Mouse (Mus musculus): ENCODE data around the gene Tmem170b. TPM values are rescaled to one million over a fixed set of nuclear protein-coding genes. Genes with fewer than 3 reads are reported as not detected.

The Tmem170b gene
- polyA plus RNA-seq, 1 experiment from 2014 or later = 4.9 TPM

DNA sequence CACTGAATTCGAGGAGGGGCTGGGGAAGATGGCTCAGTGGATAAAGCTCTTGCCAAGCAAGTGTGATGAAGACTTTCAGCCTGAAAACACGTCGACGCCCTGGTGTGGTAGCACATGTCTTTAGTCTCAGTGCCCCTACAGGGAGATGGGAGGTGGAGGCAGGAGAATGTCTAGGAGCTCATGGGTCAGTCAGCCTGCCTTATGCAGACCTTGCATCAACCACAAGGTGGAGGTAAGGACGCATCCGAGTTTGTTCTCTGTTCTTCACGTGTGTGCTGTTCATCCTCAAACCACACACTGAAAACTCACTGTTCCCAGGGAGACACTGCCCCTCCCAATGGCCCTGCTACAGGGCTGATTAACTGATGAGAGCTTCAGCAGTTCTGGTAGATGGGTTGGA lies 45.0 kb downstream of the Tmem170b start:
- WGBS = 74% methylated on average over 7 of the region's 7 CpGs
- DNase-seq (ENCODE audit: low spot score) (no peak), ATAC-seq (ENCODE audit: low FRiP score, low TSS enrichment) (no peak)
- no peak overlapping the region for H3K9ac ChIP-seq (ENCODE audit: low read length)
- H3K4me1 ChIP-seq (replicated peaks; ENCODE audit: control insufficient read depth, insufficient read depth) = no peaks in the 10 kb centered on the region
- no peaks in the 10 kb centered on the region for H3K36me3 ChIP-seq (ENCODE audit: control insufficient read depth, insufficient read depth, low read length)
- H3K4me3 ChIP-seq (ENCODE audit: low read depth, low read length) = no peak overlapping the region
- no peak overlapping the region for H3K4me2 ChIP-seq (replicated peaks; ENCODE audit: low read depth)
- no peak overlapping the region for H3K27ac ChIP-seq (replicated peaks)
- TF ChIP-seq CTCF (IDR thresholded peaks at IDR 0.05; ENCODE audit: low read depth) (peak; percentile 60), EP300 (optimal IDR thresholded peaks at IDR 0.05) (no peak)
- H3K27me3 ChIP-seq (ENCODE audit: control insufficient read depth, insufficient read depth, low read length) = no peaks in the 10 kb centered on the region
- H3K9me3 ChIP-seq (ENCODE audit: control insufficient read depth, low read length) = no peaks in the 10 kb centered on the region

DNA sequence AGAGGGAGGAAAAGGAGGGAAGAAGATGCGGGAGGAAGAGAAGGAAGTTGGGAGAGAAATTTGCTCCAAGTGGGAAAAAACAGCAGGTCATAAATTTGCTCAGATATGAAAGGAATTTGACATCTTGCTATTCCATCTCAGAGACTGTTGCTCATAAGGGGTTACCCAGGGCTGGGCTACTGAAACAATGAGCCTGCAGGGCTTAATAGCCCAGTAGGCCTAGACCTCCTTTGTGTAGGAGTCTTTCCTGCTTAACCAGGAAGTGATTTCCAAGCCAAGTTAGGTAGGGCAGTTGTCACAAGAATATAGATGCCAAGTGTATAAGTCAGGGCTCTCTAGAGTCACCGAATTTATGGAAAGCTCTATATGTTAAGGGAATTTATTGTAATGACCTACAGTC lies 48.1 kb downstream of the Tmem170b start:
- WGBS = 62% methylated on average over 2 of the region's 2 CpGs
- no peak overlapping the region for H3K9ac ChIP-seq (ENCODE audit: low read length)
- H3K4me1 ChIP-seq (replicated peaks; ENCODE audit: control insufficient read depth, insufficient read depth) = no peaks in the 10 kb centered on the region
- H3K9me3 ChIP-seq (ENCODE audit: control insufficient read depth, low read length) = no peaks in the 10 kb centered on the region
- no peaks in the 10 kb centered on the region for H3K27me3 ChIP-seq (ENCODE audit: control insufficient read depth, insufficient read depth, low read length)
- ATAC-seq (ENCODE audit: low FRiP score, low TSS enrichment) = no peak
- TF ChIP-seq EP300 (optimal IDR thresholded peaks at IDR 0.05) (no peak), CTCF (IDR thresholded peaks at IDR 0.05; ENCODE audit: low read depth) (no peak)
- no peak overlapping the region for H3K27ac ChIP-seq (replicated peaks)
- H3K4me3 ChIP-seq (ENCODE audit: low read depth, low read length) = no peak overlapping the region
- no peaks in the 10 kb centered on the region for H3K36me3 ChIP-seq (ENCODE audit: control insufficient read depth, insufficient read depth, low read length)
- DNase-seq (ENCODE audit: low spot score) = no peak
- H3K4me2 ChIP-seq (replicated peaks; ENCODE audit: low read depth) = no peak overlapping the region

DNA sequence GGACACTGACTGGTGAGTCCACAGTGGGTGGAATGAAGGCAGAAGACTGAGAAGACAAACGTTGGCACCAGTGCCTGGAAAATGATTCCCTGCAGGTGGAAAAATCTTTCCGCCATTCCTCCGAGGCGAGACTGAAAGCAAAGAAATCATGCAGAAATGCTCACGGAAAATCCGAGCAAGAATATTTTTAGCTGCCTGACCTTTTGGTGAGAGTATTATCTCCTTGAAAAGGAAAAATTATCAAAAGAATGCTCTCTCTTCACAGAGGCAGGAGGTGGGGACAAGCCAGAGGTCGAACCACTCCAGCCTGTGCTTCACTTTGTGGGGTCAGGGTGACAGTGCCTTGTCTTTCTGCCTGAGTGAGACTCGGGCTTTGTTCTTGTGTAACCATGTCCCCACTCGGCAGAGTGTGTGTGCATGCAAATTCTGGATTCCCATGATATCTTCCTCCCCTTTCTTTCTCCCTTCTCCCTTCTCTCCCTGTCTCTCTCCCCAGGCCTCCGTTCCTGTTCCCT lies 49.9 kb downstream of the Tmem170b start:
- H3K36me3 ChIP-seq (ENCODE audit: control insufficient read depth, insufficient read depth, low read length) = no peaks in the 10 kb centered on the region

DNA sequence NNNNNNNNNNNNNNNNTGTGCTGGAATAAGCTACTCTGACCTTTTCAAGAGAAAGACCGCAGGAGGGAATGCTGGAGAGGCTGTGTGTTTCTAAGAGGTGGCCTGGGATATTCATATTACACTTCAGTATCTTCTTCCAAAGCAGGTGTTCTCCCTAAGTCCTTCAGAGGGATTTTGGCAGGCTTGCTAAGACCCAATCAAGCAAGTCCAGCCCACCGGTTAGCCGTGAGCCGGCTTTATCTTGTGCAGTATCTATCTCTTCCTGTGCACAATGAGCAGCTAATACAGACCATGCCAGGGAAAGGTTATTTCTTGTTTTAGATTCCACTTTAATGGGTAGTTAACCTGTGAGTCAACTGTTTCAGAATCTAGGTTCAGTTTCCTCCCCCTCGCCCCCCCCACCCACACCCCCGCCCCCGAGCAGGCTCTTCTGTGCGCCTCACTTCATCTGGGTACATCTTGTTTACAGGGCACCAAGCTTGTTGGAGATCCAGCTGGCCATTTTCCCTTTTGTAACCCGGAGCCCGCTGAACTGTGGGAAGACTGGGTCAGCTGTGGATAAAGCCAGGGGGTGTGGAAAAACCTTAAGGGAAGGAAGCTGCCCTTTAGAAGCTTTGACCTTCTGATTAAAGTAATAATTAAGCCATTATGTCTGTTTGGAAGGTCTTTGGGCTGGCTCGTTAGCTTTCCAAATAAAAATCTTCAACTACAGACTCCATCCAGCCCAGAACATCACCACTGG lies 54.5 kb downstream of the Tmem170b start:
- no peak overlapping the region for H3K9ac ChIP-seq (ENCODE audit: low read length)
- H3K4me3 ChIP-seq (ENCODE audit: low read depth, low read length) = no peak overlapping the region
- no peaks in the 10 kb centered on the region for H3K27me3 ChIP-seq (ENCODE audit: control insufficient read depth, insufficient read depth, low read length)
- H3K36me3 ChIP-seq (ENCODE audit: control insufficient read depth, insufficient read depth, low read length) = no peaks in the 10 kb centered on the region
- TF ChIP-seq EP300 (optimal IDR thresholded peaks at IDR 0.05) (no peak), CTCF (IDR thresholded peaks at IDR 0.05; ENCODE audit: low read depth) (no peak)
- 65% methylated on average over 11 of the region's 11 CpGs for WGBS
- DNase-seq (ENCODE audit: low spot score) (no peak), ATAC-seq (ENCODE audit: low FRiP score, low TSS enrichment) (no peak)
- no peak overlapping the region for H3K4me2 ChIP-seq (replicated peaks; ENCODE audit: low read depth)
- H3K4me1 ChIP-seq (replicated peaks; ENCODE audit: control insufficient read depth, insufficient read depth) = peaks cover 3% of the 10 kb centered on the region; the same call in 1 of the 2 replicates
- no peaks in the 10 kb centered on the region for H3K9me3 ChIP-seq (ENCODE audit: control insufficient read depth, low read length)
- no peak overlapping the region for H3K27ac ChIP-seq (replicated peaks)

More for the DNA sequence above, 49.9 kb downstream of the Tmem170b start:
- no peaks in the 10 kb centered on the region for H3K4me1 ChIP-seq (replicated peaks; ENCODE audit: control insufficient read depth, insufficient read depth)
- WGBS = 72% methylated on average over 10 of the region's 10 CpGs
- ATAC-seq (ENCODE audit: low FRiP score, low TSS enrichment) (no peak), DNase-seq (ENCODE audit: low spot score) (no peak)
- TF ChIP-seq CTCF (IDR thresholded peaks at IDR 0.05; ENCODE audit: low read depth) (no peak), EP300 (optimal IDR thresholded peaks at IDR 0.05) (no peak)
- no peaks in the 10 kb centered on the region for H3K9me3 ChIP-seq (ENCODE audit: control insufficient read depth, low read length)
- no peak overlapping the region for H3K4me3 ChIP-seq (ENCODE audit: low read depth, low read length)
- H3K27me3 ChIP-seq (ENCODE audit: control insufficient read depth, insufficient read depth, low read length) = no peaks in the 10 kb centered on the region
- no peak overlapping the region for H3K4me2 ChIP-seq (replicated peaks; ENCODE audit: low read depth)
- H3K27ac ChIP-seq (replicated peaks) = no peak overlapping the region
- H3K9ac ChIP-seq (ENCODE audit: low read length) = no peak overlapping the region

DNA sequence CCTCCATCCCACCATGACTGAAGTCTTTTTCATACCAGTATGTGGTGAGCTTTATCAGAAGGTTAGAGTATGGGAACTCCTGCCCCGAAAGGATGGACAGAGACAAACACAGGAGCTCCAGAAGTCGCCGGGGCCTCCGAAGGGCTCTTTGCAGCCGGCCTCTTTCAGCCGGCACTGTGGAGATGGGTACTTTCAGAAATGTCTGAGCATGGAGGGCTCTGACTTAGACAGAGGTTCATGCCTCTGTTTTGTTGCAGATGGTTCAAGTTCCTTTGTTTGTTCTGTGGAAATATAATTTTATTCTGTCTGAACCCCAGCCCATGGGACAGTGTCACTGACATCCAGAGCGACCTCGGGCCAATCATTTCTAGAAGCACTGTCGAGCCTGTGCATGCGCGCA lies 55.4 kb downstream of the Tmem170b start:
- H3K9ac ChIP-seq (ENCODE audit: low read length) = no peak overlapping the region
- DNase-seq (ENCODE audit: low spot score) (no peak), ATAC-seq (ENCODE audit: low FRiP score, low TSS enrichment) (no peak)
- no peak overlapping the region for H3K4me3 ChIP-seq (ENCODE audit: low read depth, low read length)
- no peaks in the 10 kb centered on the region for H3K9me3 ChIP-seq (ENCODE audit: control insufficient read depth, low read length)
- 89% methylated on average over 11 of the region's 11 CpGs for WGBS
- peaks cover 3% of the 10 kb centered on the region; the same call in 1 of the 2 replicates for H3K4me1 ChIP-seq (replicated peaks; ENCODE audit: control insufficient read depth, insufficient read depth)
- no peak overlapping the region for H3K4me2 ChIP-seq (replicated peaks; ENCODE audit: low read depth)
- TF ChIP-seq EP300 (optimal IDR thresholded peaks at IDR 0.05) = no peak
- TF ChIP-seq CTCF (IDR thresholded peaks at IDR 0.05; ENCODE audit: low read depth) = no peak
- H3K27ac ChIP-seq (replicated peaks) = no peak overlapping the region
- no peaks in the 10 kb centered on the region for H3K36me3 ChIP-seq (ENCODE audit: control insufficient read depth, insufficient read depth, low read length)
- H3K27me3 ChIP-seq (ENCODE audit: control insufficient read depth, insufficient read depth, low read length) = no peaks in the 10 kb centered on the region

DNA sequence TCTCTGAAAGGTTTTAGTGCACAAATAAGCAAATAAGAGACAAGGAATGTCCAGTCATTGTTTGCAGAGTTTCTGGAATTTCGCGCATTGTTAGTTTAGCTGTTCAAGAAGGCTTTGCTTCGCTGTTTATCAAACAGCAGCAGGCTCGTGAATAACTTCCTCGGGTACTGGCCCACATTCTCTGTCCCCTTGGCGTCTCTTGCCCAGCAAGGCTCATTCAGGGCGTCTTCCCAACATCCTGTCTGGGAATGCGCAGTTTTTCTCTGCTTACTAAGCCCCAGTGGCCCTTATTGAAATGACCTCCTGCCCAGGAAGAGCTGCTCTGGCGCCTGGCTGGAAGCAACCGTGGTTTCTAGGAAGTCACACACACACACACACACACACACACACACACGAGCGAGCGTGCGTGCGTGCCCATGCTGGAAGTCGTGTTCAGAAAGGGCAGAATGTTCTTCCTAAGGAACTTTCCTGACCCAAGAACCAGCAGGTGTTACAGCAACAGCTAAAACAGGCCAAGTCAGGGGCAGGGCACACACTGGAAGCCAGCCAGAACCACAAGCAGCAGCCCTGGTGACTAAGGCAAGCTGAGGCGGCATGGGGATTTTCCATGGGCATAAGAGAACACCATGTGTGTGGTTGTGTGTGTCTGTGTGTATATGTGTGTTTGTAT lies 56.8 kb downstream of the Tmem170b start:
- DNase-seq (ENCODE audit: low spot score) (peak; percentile 87), ATAC-seq (ENCODE audit: low FRiP score, low TSS enrichment) (peak; percentile 93)
- no peaks in the 10 kb centered on the region for H3K27me3 ChIP-seq (ENCODE audit: control insufficient read depth, insufficient read depth, low read length)
- H3K27ac ChIP-seq (replicated peaks) = peak overlapping the region; percentile 78
- 22% methylated on average over 17 of the region's 17 CpGs for WGBS
- H3K4me3 ChIP-seq (ENCODE audit: low read depth, low read length) = no peak overlapping the region
- H3K4me1 ChIP-seq (replicated peaks; ENCODE audit: control insufficient read depth, insufficient read depth) = peaks cover 3% of the 10 kb centered on the region; the same call in 1 of the 2 replicates
- no peaks in the 10 kb centered on the region for H3K9me3 ChIP-seq (ENCODE audit: control insufficient read depth, low read length)
- no peaks in the 10 kb centered on the region for H3K36me3 ChIP-seq (ENCODE audit: control insufficient read depth, insufficient read depth, low read length)
- H3K4me2 ChIP-seq (replicated peaks; ENCODE audit: low read depth) = peak overlapping the region; percentile 20; the same call in 1 of the 2 replicates
- TF ChIP-seq EP300 (optimal IDR thresholded peaks at IDR 0.05) (no peak), CTCF (IDR thresholded peaks at IDR 0.05; ENCODE audit: low read depth) (0 out of 2 replicates have a peak, but pooled peaks have one; percentile 2)
- no peak overlapping the region for H3K9ac ChIP-seq (ENCODE audit: low read length)

All from stomach, postnatal 0 days (tissue).